Mouse (Mus musculus) forebrain, embryonic 14.5 days (tissue): ENCODE data around the gene Garnl3. TPM values are rescaled to one million over a fixed set of nuclear protein-coding genes. Genes with fewer than 3 reads are reported as not detected.

Source experiments
- ATAC-seq: fragments of 200-750 bp; cut with Nextera tagmentation; 2 replicates; pipeline ENCODE4 v1.8.0; 2017; ENCODE audit warnings: mild to moderate bottlenecking, moderate library complexity
- DNase-seq: peaks from one replicate; pipeline ENCODE4 v3.0.0-alpha.2; 2015; ENCODE audit warnings: low spot score
- H3K27ac ChIP-seq: fragments of 300-500 bp; sonication (generic); 2 replicates; pipeline ENCODE4 v1.5.1; 2014; ENCODE audit warnings: low read depth, mild to moderate bottlenecking, control low read depth, low read length, moderate library complexity
- H3K27me3 ChIP-seq: fragments of 300-500 bp; sonication (generic); replicated peaks from 2 replicates; pipeline ENCODE4 v1.6.1; 2014; ENCODE audit warnings: low read length, control low read depth, mixed read lengths; ENCODE audit not compliant: control insufficient read depth, insufficient read depth
- H3K36me3 ChIP-seq: fragments of 300-500 bp; sonication (generic); 2 replicates; pipeline ENCODE4 v1.6.1; 2014; ENCODE audit warnings: low read length, control low read depth; ENCODE audit not compliant: control insufficient read depth, insufficient read depth
- H3K4me1 ChIP-seq: fragments of 300-500 bp; sonication (generic); 2 replicates; pipeline ENCODE4 v1.6.1; 2014; ENCODE audit warnings: antibody characterized with exemption, low read length, control low read depth; ENCODE audit not compliant: control insufficient read depth, insufficient read depth
- H3K4me2 ChIP-seq: fragments of 300-500 bp; sonication (generic); 2 replicates; pipeline ENCODE4 v1.6.1; 2014; ENCODE audit warnings: mild to moderate bottlenecking, control low read depth, low read length
- H3K4me3 ChIP-seq: fragments of 300-500 bp; sonication (generic); 2 replicates; pipeline ENCODE4 v1.5.1; 2014; ENCODE audit warnings: low read depth, low read length, control low read depth
- H3K9ac ChIP-seq: fragments of 300-500 bp; sonication (generic); 2 replicates; pipeline ENCODE4 v1.6.1; 2014; ENCODE audit warnings: mild to moderate bottlenecking, low read length, control low read depth, moderate library complexity
- H3K9me3 ChIP-seq: fragments of 300-500 bp; sonication (generic); replicated peaks from 2 replicates; pipeline ENCODE4 v1.6.1; 2016; ENCODE audit warnings: low read length, control low read depth, mixed read lengths; ENCODE audit not compliant: control insufficient read depth
- WGBS: fragments of 180-500 bp; shearing (Covaris S2); extraction: QIAGEN DNeasy Blood & Tissue Kit; methylation state at CpG from one replicate; pipeline ENCODE4 v1.1.7; 2014; 5-methylcytosine and 5-hydroxymethylcytosine counted together
- polyA plus RNA-seq: library from polyadenylated mRNA; unstranded; fragments of >200 nt; fragmentation: Nextera tagmentation; extraction: Ambion mirVana; gene quantifications from 2 replicates; pipeline ENCODE4 v1.2.1, GENCODE M21; 2014

The Garnl3 gene
- polyA plus RNA-seq, 1 experiment from 2014 or later = 21.3 TPM

- 91% methylated on average over 11 of the region's 11 CpGs for WGBS
- Histone ChIP-seq H3K9ac (no peak overlapping the region), H3K9me3 (no peaks in the 10 kb centered on the region), H3K27me3 (no peaks in the 10 kb centered on the region), H3K4me1 (no peaks in the 10 kb centered on the region), H3K4me2 (no peak overlapping the region), H3K27ac (no peak overlapping the region), H3K36me3 (peaks cover 55% of the 10 kb centered on the region), H3K4me3 (no peak overlapping the region)
- DNase-seq = no peak
- no peak for ATAC-seq
Observed at GRCm38 (mm10) chr2:32947454-32947853, 184.0 kb downstream of the Garnl3 start.

- no peaks in the 10 kb centered on the region for H3K9me3 ChIP-seq
- no peaks in the 10 kb centered on the region for H3K4me1 ChIP-seq
- 98% methylated on average over 4 of the region's 4 CpGs for WGBS
- no peak overlapping the region for H3K4me2 ChIP-seq
- H3K27me3 ChIP-seq = no peaks in the 10 kb centered on the region
- no peak overlapping the region for H3K4me3 ChIP-seq
- no peak for ATAC-seq
- no peak overlapping the region for H3K27ac ChIP-seq
- DNase-seq = no peak
- H3K9ac ChIP-seq = no peak overlapping the region
- peaks cover 58% of the 10 kb centered on the region for H3K36me3 ChIP-seq
Observed at GRCm38 (mm10) chr2:32940483-32940882, 191.0 kb downstream of the Garnl3 start.

- Histone ChIP-seq H3K4me1 (no peaks in the 10 kb centered on the region), H3K36me3 (peaks cover 60% of the 10 kb centered on the region), H3K27ac (no peak overlapping the region), H3K4me2 (no peak overlapping the region), H3K4me3 (no peak overlapping the region), H3K9me3 (no peaks in the 10 kb centered on the region), H3K9ac (no peak overlapping the region), H3K27me3 (no peaks in the 10 kb centered on the region)
- ATAC-seq (no peak), DNase-seq (peak; percentile 78)
- WGBS = 70% methylated on average over 5 of the region's 5 CpGs
Observed at GRCm38 (mm10) chr2:32939418-32939817, 192.0 kb downstream of the Garnl3 start.

GRCm38 (mm10) chr2:32938741-32939140, 192.7 kb downstream of the Garnl3 start:
- Histone ChIP-seq H3K4me1 (no peaks in the 10 kb centered on the region), H3K9ac (no peak overlapping the region), H3K4me3 (no peak overlapping the region), H3K36me3 (peaks cover 59% of the 10 kb centered on the region), H3K9me3 (no peaks in the 10 kb centered on the region), H3K27me3 (no peaks in the 10 kb centered on the region), H3K27ac (no peak overlapping the region), H3K4me2 (no peak overlapping the region)
- WGBS = 87% methylated on average over 5 of the region's 5 CpGs
- DNase-seq (no peak), ATAC-seq (no peak)

Other genes starting within 250 kb of the Garnl3 start
- 94.3 and 128 TPM in 2 replicates for gene Rpl12, start 170.1 kb downstream of the Garnl3 start, polyA plus RNA-seq
- 13.6 and 15.7 TPM in 2 replicates for gene Lrsam1, start 170.0 kb downstream of the Garnl3 start, polyA plus RNA-seq
- 11.2 TPM in 2 replicates for gene Slc2a8, start 149.6 kb downstream of the Garnl3 start, polyA plus RNA-seq
- 8.0 and 12.0 TPM in 2 replicates for gene Angptl2, start 84.4 kb upstream of the Garnl3 start, polyA plus RNA-seq
- gene Ralgps1, start 239.8 kb upstream of the Garnl3 start, polyA plus RNA-seq = 32.6 and 40.2 TPM in 2 replicates